Mouse (Mus musculus): ENCODE results near the gene Wipf2.

GRCm38 (mm10) chr11:98827877-98828276, 35.6 kb upstream of the Wipf2 start:
- no peak for TF ChIP-seq POLR2A (IDR thresholded peaks at IDR 0.05; ENCODE audit: borderline replicate concordance, extremely low read depth, low read depth, low read length)
- TF ChIP-seq CTCF (IDR thresholded peaks at IDR 0.05; ENCODE audit: insufficient read depth, low read length), result no peak
